Mouse (Mus musculus) forebrain, postnatal 0 days (tissue): ENCODE data around the gene Fam20a. TPM values are rescaled to one million over a fixed set of nuclear protein-coding genes. Genes with fewer than 3 reads are reported as not detected.

Experiments used
- ATAC-seq: fragments of 200-750 bp; cut with Nextera tagmentation; 2 replicates; pipeline ENCODE4 v1.8.0; 2017; ENCODE audit warnings: mild to moderate bottlenecking, moderate library complexity
- DNase-seq: peaks from one replicate; pipeline ENCODE4 v3.0.0-alpha.2; 2015
- H3K27ac ChIP-seq: fragments of 300-500 bp; sonication (generic); 2 replicates; pipeline ENCODE4 v1.5.1; 2014; ENCODE audit warnings: low read depth, mild to moderate bottlenecking, antibody characterized with exemption, low read length, moderate library complexity, mixed read lengths
- H3K27me3 ChIP-seq: fragments of 300-500 bp; sonication (generic); 2 replicates; pipeline ENCODE4 v1.6.1; 2014; ENCODE audit warnings: mild to moderate bottlenecking, low read length, mixed read lengths; ENCODE audit not compliant: insufficient read depth
- H3K36me3 ChIP-seq: fragments of 300-500 bp; sonication (generic); 2 replicates; pipeline ENCODE4 v1.6.1; 2014; ENCODE audit warnings: mild to moderate bottlenecking, moderate library complexity; ENCODE audit not compliant: insufficient read depth
- H3K4me1 ChIP-seq: fragments of 300-500 bp; sonication (generic); 2 replicates; pipeline ENCODE4 v1.6.1; 2014; ENCODE audit warnings: antibody characterized with exemption; ENCODE audit not compliant: insufficient read depth
- H3K4me2 ChIP-seq: fragments of 300-500 bp; sonication (generic); 2 replicates; pipeline ENCODE4 v1.6.1; 2014; ENCODE audit warnings: low read depth, mild to moderate bottlenecking, moderate library complexity
- H3K4me3 ChIP-seq: fragments of 300-500 bp; sonication (generic); 2 replicates; pipeline ENCODE4 v1.5.1; 2014; ENCODE audit warnings: low read depth, low read length, mixed read lengths
- H3K9ac ChIP-seq: fragments of 300-500 bp; sonication (generic); 2 replicates; pipeline ENCODE4 v1.6.1; 2014; ENCODE audit warnings: mild to moderate bottlenecking
- H3K9me3 ChIP-seq: fragments of 300-500 bp; sonication (generic); 2 replicates; pipeline ENCODE4 v1.6.1; 2016; ENCODE audit warnings: low read length
- CTCF ChIP-seq: sonication (generic); IDR thresholded peaks from 2 replicates; pipeline ENCODE4 v1.5.1; 2016; ENCODE audit warnings: antibody characterized with exemption, control low read depth, low read depth
- WGBS: fragments of 180-500 bp; shearing (Covaris S2); extraction: QIAGEN DNeasy Blood & Tissue Kit; methylation state at CpG from one replicate; pipeline ENCODE4 v1.1.7; 2014; 5-methylcytosine and 5-hydroxymethylcytosine counted together
- polyA plus RNA-seq: library from polyadenylated mRNA; unstranded; fragments of >200 nt; fragmentation: Nextera tagmentation; extraction: Ambion mirVana; gene quantifications from 2 replicates; pipeline ENCODE4 v1.2.1, GENCODE M21; 2015
- total RNA-seq: library from RNA; depleted of rRNA; stranded (reverse); fragments of >200 nt; gene quantifications from 2 replicates; pipeline ENCODE4 v1.2.3, GENCODE M21; 2014

The Fam20a gene
- total and polyA plus RNA-seq, 2 experiments from 2014 or later = 4.3 to 4.6 TPM

DNA sequence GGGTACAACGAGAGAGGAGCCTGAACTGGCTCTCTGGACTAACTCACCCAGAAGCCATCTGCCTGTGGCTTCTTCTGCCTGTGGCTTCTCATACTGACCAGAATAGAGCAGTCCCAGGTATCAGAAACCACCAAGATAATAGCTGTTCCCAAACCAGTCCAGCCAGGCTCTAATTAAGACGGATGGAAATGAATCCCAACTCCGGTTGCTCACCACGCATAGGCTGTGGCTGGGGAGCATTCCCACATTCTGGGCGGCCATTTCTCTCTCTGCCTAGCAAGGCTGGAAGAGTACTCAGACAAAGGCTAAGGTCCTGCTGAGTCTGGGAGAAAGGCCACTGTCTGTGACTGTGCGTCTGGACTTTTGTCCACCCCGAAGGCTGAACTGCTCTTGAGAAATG is 5.1 kb downstream of the Fam20a start:
- H3K4me1 ChIP-seq = peaks cover 11% of the 10 kb centered on the region; the same call in 1 of the 2 replicates
- H3K4me2 ChIP-seq = no peak overlapping the region
- no peak overlapping the region for H3K4me3 ChIP-seq
- H3K36me3 ChIP-seq = no peaks in the 10 kb centered on the region
- no peak for TF ChIP-seq CTCF
- H3K9ac ChIP-seq = no peak overlapping the region
- H3K27ac ChIP-seq = no peak overlapping the region; the same call in 1 of the 2 replicates
- H3K27me3 ChIP-seq = no peaks in the 10 kb centered on the region; the same call in 1 of the 2 replicates
- WGBS = 77% methylated on average over 7 of the region's 7 CpGs
- DNase-seq (no peak), ATAC-seq (no peak)
- no peaks in the 10 kb centered on the region for H3K9me3 ChIP-seq

DNA sequence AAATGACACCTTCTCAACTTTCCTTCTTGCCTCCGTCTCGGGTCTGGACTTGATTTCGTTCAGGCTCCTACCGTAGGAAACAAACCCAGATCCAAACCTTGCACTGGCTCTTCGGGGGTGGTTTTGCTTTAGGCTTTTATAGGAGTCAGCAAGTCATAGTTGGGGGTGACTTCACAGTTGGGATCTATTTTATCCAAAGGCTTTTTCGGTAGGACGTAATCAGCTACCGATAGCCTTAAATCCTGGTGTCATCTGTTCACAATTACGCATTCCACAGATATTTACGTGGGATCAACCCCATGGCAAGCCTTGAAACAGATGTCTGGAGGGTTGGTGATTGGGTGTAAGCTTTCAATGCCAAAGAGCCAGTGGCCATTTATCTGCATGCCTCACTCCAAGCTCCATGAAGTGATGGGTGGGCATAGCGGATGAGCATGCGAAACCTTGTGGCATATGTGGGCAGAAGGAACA is 6.7 kb downstream of the Fam20a start:
- 88% methylated on average over 12 of the region's 12 CpGs for WGBS
- Histone ChIP-seq H3K36me3 (no peaks in the 10 kb centered on the region), H3K27ac (no peak overlapping the region), H3K4me1 (peaks cover 6% of the 10 kb centered on the region; the same call in 1 of the 2 replicates), H3K9ac (no peak overlapping the region), H3K9me3 (no peaks in the 10 kb centered on the region), H3K4me3 (no peak overlapping the region), H3K4me2 (no peak overlapping the region), H3K27me3 (no peaks in the 10 kb centered on the region)
- DNase-seq (no peak), ATAC-seq (no peak)
- no peak for TF ChIP-seq CTCF

DNA sequence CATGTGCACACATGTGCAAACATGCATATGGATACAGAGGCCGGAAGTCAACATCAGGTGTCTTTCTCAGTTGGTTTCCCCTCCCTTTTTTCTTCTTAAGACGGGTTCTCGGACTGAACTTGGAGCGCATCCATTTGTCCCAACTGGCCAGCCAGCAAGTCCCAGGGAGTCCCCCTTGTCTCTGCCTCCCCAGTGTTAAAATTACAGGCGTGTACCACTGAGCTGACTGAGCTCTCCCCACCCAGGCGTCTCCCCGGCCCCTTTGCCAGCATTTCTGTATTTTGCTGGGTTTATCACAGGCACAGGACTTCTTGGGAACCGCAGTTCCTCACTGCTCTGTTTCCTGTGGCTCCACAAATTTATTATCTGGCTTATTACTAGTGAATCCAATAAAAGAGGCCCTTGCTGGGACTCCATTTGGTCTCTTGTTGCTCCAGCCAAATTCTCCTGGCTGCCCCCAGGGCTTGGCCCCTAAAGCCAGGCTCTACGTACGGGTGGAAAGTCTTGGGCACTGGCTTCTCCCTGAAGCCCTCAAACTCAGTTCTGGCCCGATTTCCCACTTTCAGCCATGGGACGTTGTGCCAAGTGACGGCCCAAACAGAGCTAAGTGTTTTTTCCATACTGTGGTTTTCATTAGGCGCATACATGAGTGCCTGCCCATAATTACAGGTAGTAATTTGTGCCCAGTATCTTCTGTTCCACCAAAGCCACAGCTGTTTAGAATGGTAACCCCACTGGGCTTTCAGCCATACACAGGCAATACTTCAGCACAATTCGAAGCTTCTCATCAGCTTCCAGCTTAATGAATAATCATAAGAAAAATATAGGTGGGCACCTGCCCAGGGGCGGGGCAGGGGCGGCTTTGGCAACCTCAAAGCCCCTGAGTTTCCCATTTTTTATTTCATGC is 7.5 kb downstream of the Fam20a start:
- Histone ChIP-seq H3K4me3 (no peak overlapping the region), H3K36me3 (no peaks in the 10 kb centered on the region), H3K27me3 (no peaks in the 10 kb centered on the region), H3K4me2 (no peak overlapping the region), H3K4me1 (peaks cover 6% of the 10 kb centered on the region; the same call in 1 of the 2 replicates), H3K9me3 (no peaks in the 10 kb centered on the region), H3K27ac (no peak overlapping the region), H3K9ac (no peak overlapping the region)
- TF ChIP-seq CTCF = no peak
- DNase-seq (no peak), ATAC-seq (no peak)
- 71% methylated on average over 17 of the region's 17 CpGs for WGBS

DNA sequence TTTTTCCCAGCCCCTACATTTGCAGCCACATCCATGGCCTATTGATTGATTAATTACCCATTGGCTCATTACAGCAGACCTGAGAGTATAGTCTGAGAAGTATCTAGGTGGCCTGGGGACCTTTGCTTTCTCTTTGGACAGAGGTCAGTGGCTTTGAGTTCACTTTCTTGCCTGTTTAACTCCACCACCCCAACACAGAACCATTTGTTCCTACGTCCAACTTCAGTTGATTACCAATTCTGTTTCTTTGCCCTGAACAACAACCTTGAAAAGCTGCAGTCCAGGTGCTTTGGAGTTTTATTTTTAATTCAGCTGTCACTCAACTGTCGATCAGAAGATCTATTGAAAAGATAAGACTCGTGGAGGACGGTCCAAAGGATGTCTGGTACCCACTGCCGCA is 12.6 kb downstream of the Fam20a start:
- Histone ChIP-seq H3K4me2 (no peak overlapping the region), H3K27me3 (no peaks in the 10 kb centered on the region)
- DNase-seq = no peak

DNA sequence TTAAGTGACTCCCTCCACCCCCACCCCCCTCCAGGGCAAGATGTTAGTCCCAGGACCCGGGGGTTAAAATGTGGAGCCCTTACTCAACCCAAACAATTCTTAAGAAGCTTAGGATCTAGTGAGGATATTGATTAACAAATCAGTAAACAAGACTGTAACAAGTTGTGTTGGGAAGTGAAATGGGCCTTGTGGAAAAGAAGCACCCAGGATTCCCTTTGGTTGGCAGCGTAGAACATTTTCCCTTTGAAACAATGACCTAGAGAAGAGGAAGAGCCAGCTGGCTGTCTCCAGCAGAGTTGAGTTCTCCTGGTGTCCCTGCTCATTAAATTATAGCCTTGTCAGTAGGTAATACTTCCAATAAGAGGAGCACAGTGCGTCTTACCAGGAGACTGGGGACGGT is 13.3 kb downstream of the Fam20a start:
- 92% methylated on average over 4 of the region's 4 CpGs for WGBS
- H3K9ac ChIP-seq = no peak overlapping the region
- no peaks in the 10 kb centered on the region for H3K27me3 ChIP-seq
- H3K27ac ChIP-seq = no peak overlapping the region
- no peak overlapping the region for H3K4me3 ChIP-seq
- H3K4me2 ChIP-seq = no peak overlapping the region
- no peaks in the 10 kb centered on the region for H3K9me3 ChIP-seq
- no peak for ATAC-seq
- no peak for DNase-seq
- peaks cover 15% of the 10 kb centered on the region; the same call in 1 of the 2 replicates for H3K4me1 ChIP-seq
- no peak for TF ChIP-seq CTCF
- H3K36me3 ChIP-seq = no peaks in the 10 kb centered on the region

More for the DNA sequence above, 12.6 kb downstream of the Fam20a start:
- no peaks in the 10 kb centered on the region for H3K9me3 ChIP-seq
- H3K9ac ChIP-seq = no peak overlapping the region
- no peak for ATAC-seq
- H3K36me3 ChIP-seq = no peaks in the 10 kb centered on the region
- H3K27ac ChIP-seq = no peak overlapping the region
- WGBS = 87% methylated on average over 5 of the region's 5 CpGs
- no peak overlapping the region for H3K4me3 ChIP-seq
- TF ChIP-seq CTCF = no peak
- H3K4me1 ChIP-seq = peaks cover 12% of the 10 kb centered on the region; the same call in 1 of the 2 replicates

DNA sequence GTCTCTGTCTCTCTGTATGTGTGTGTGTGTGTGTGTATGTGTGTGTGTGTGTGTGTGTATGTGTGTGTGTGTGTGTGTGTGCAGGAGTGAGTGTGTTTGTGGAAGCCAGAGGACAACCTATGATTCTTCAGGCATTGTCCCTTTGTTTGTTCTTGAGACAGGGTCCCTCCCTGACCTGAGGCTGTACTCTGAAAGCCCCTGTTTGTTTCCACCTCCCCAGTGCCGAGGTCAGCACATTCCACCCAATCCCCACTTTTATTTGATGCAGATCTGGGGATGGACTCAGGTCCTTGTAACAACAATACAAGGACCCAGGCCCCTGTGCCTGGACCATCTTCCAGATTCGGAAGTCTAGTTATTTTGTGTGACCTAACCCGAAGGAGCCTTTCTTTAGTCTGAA is 14.6 kb downstream of the Fam20a start:
- 77% methylated on average over 3 of the region's 3 CpGs for WGBS
- DNase-seq (no peak), ATAC-seq (no peak)
- no peak overlapping the region for H3K27ac ChIP-seq
- H3K4me1 ChIP-seq = peaks cover 15% of the 10 kb centered on the region; the same call in 1 of the 2 replicates
- no peak for TF ChIP-seq CTCF
- no peak overlapping the region for H3K9ac ChIP-seq
- H3K4me3 ChIP-seq = no peak overlapping the region
- H3K9me3 ChIP-seq = no peaks in the 10 kb centered on the region
- H3K36me3 ChIP-seq = no peaks in the 10 kb centered on the region
- H3K4me2 ChIP-seq = no peak overlapping the region
- no peaks in the 10 kb centered on the region for H3K27me3 ChIP-seq

DNA sequence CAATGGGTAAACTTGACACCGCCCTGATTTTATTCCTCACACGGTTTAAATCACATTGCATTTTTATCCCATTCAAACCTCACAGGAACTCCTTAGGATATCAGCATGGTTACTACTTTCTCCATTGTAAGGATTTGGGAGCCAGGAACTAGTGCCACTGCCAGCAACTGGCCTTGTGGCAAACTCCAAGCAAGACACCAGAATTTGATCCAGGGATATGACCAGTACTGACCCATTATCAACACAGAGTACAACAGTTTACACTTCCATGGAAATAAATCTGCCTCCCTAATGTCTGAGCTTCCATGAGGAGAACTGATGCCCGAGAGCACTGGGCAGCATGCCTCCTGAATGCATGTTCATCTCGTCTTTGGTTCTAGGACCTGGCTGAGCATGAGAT is 15.5 kb downstream of the Fam20a start:
- peaks cover 15% of the 10 kb centered on the region; the same call in 1 of the 2 replicates for H3K4me1 ChIP-seq
- H3K27me3 ChIP-seq = no peaks in the 10 kb centered on the region
- WGBS = 75% methylated on average over 4 of the region's 4 CpGs
- H3K9me3 ChIP-seq = no peaks in the 10 kb centered on the region
- TF ChIP-seq CTCF = no peak
- no peaks in the 10 kb centered on the region for H3K36me3 ChIP-seq
- no peak overlapping the region for H3K9ac ChIP-seq
- H3K27ac ChIP-seq = no peak overlapping the region
- H3K4me3 ChIP-seq = no peak overlapping the region
- no peak overlapping the region for H3K4me2 ChIP-seq
- ATAC-seq (no peak), DNase-seq (no peak)
